Mouse (Mus musculus): Measurements from ENCODE around the gene Hipk3. TPM values are rescaled to one million over a fixed set of nuclear protein-coding genes. Genes with fewer than 3 reads are reported as not detected.

The Hipk3 gene
- total RNA-seq (2023): 52.3 TPM

DNA sequence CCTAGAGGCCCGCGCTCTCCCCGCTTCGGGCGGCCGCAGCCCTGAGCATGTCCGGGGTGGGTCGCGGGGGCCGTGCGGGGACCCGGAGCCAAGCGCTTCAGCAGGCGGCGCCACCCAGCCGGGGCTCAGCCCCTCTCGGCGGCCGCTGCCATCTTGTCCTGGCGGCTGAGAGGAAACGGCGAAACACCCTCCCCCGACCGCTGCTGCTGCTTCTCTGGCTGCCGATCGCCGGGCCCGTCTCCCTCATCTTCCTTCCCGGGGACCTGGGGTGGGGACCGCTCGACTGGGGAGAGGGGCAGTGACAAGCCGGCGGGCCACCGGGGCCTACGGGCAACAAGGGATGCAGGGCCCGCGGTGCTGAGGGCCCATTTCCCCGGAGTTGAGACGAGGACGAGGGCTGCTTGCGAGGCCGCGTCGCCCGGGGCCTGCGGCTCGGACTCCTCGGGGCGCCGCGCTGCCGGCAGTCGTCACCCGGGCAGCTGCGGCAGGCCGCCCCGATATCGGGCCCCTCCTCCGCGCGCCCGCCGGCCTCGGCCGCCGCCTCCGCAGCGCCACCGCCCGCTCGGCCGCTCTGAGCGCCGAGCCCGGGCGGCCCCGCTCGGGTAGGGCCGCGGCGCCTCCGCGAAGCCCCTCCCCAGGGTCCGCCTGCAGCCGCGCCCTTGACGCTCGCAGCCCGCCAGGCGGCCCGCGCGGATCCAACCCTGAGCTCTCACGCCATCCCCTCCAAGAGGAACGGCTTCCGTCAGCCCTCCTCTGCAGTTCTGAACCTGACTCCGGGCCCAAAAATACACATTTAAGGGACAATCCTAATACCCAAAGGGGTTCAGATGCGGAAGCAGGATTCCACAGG, at the start of gene Hipk3:
TSS of gene Hipk3 (minus strand) at position 496 of the 850 bp plus-strand sequence.

DNA sequence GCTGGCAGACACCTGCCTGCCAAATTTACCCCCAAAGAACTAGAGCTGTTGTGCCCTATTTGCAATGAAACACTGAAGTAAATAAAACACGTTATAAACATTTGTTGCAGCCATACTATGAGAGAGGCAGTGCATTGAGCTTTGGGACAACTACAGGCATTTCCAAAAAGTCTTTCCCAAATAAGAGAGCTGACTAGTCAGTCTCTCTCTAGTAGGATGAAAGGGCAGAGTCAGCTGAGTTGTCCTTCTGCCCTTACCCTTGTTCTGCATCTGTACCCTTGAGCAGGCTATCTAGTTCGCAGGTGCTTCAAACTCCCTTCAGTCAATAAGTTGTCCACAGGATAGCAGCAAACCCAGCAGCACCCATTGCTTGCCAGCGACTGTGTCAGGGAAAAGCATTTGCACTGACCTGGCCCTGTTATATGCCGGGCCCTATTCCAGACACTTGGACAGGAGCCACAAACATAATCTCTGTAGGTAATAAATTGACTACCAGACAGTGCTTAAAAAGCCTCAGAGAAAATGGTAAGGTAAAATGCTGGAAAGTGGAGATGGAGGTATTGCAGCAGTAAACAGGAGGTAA, 83.2 kb downstream of the Hipk3 start, which contains the start of gene D430041D05Rik:
TSS of gene D430041D05Rik (minus strand) at position 51 of the 583 bp plus-strand sequence.

Other genes with a start within 250 kb of the Hipk3 start
- gene D430041D05Rik, start 83.4 kb downstream of the Hipk3 start, total RNA-seq (2023): 0.70 TPM
- 58.8 TPM for gene Cstf3, start 96.1 kb upstream of the Hipk3 start, total RNA-seq (2023)
- 2.8 TPM for gene Tcp11l1, start 217.7 kb upstream of the Hipk3 start, total RNA-seq (2023)
- gene Pin1rt1, start 221.9 kb upstream of the Hipk3 start, total RNA-seq (2023): not detected
- gene Depdc7, start 248.4 kb upstream of the Hipk3 start, total RNA-seq (2023): not detected

Measured in CD8-positive naive resting alpha-beta T cell, adult 57 days (primary cell).